Mouse (Mus musculus): ENCODE results near the gene Tmcc3. TPM values are rescaled to one million over a fixed set of nuclear protein-coding genes. Genes with fewer than 3 reads are reported as not detected.

Tmcc3 gene
- total and polyA plus RNA-seq, 2 experiments from 2014 or later = 12.8 to 14.7 TPM

- Histone ChIP-seq H3K9me3 (ENCODE audit: low read length) (no peaks in the 10 kb centered on the region), H3K27me3 (ENCODE audit: insufficient read depth, low read length) (no peaks in the 10 kb centered on the region), H3K4me1 (ENCODE audit: insufficient read depth, low read length) (no peaks in the 10 kb centered on the region), H3K27ac (ENCODE audit: low read depth, low read length) (no peak overlapping the region), H3K9ac (replicated peaks; ENCODE audit: low read length, poor library complexity, severe bottlenecking) (no peak overlapping the region), H3K36me3 (ENCODE audit: insufficient read depth, low read length) (no peaks in the 10 kb centered on the region), H3K4me3 (ENCODE audit: low read depth, low read length) (no peak overlapping the region), H3K4me2 (ENCODE audit: low read depth, low read length, poor library complexity, severe bottlenecking) (no peak overlapping the region)
- no peak for DNase-seq (ENCODE audit: low spot score)
- ATAC-seq (ENCODE audit: low FRiP score) = no peak
- 93% methylated on average over 6 of the region's 6 CpGs for WGBS
- no peak for TF ChIP-seq CTCF (IDR thresholded peaks at IDR 0.05)
Measured at GRCm38 (mm10) chr10:94336071-94336470, 24.3 kb downstream of the Tmcc3 start.

GRCm38 (mm10) chr10:94341501-94341900 lies 29.8 kb downstream of the Tmcc3 start:
- DNase-seq (ENCODE audit: low spot score) (no peak), ATAC-seq (ENCODE audit: low FRiP score) (no peak)
- H3K4me3 ChIP-seq (ENCODE audit: low read depth, low read length) = no peak overlapping the region
- H3K9ac ChIP-seq (replicated peaks; ENCODE audit: low read length, poor library complexity, severe bottlenecking) = no peak overlapping the region
- TF ChIP-seq CTCF (IDR thresholded peaks at IDR 0.05) = no peak
- H3K4me2 ChIP-seq (ENCODE audit: low read depth, low read length, poor library complexity, severe bottlenecking) = no peak overlapping the region
- WGBS = 71% methylated on average over 17 of the region's 17 CpGs
- H3K27ac ChIP-seq (ENCODE audit: low read depth, low read length) = no peak overlapping the region
- no peaks in the 10 kb centered on the region for H3K36me3 ChIP-seq (ENCODE audit: insufficient read depth, low read length)
- H3K4me1 ChIP-seq (ENCODE audit: insufficient read depth, low read length) = no peaks in the 10 kb centered on the region
- no peaks in the 10 kb centered on the region for H3K27me3 ChIP-seq (ENCODE audit: insufficient read depth, low read length)
- H3K9me3 ChIP-seq (ENCODE audit: low read length) = no peaks in the 10 kb centered on the region

GRCm38 (mm10) chr10:94342256-94342655 lies 30.5 kb downstream of the Tmcc3 start:
- Histone ChIP-seq H3K9ac (replicated peaks; ENCODE audit: low read length, poor library complexity, severe bottlenecking) (no peak overlapping the region), H3K27ac (ENCODE audit: low read depth, low read length) (no peak overlapping the region), H3K4me2 (ENCODE audit: low read depth, low read length, poor library complexity, severe bottlenecking) (no peak overlapping the region), H3K4me3 (ENCODE audit: low read depth, low read length) (no peak overlapping the region), H3K9me3 (ENCODE audit: low read length) (no peaks in the 10 kb centered on the region), H3K4me1 (ENCODE audit: insufficient read depth, low read length) (no peaks in the 10 kb centered on the region), H3K36me3 (ENCODE audit: insufficient read depth, low read length) (no peaks in the 10 kb centered on the region), H3K27me3 (ENCODE audit: insufficient read depth, low read length) (no peaks in the 10 kb centered on the region)
- 69% methylated on average over 7 of the region's 7 CpGs for WGBS
- no peak for ATAC-seq (ENCODE audit: low FRiP score)
- TF ChIP-seq CTCF (IDR thresholded peaks at IDR 0.05) = no peak
- DNase-seq (ENCODE audit: low spot score) = no peak

- DNase-seq (ENCODE audit: low spot score) (no peak), ATAC-seq (ENCODE audit: low FRiP score) (no peak)
- Histone ChIP-seq H3K4me2 (ENCODE audit: low read depth, low read length, poor library complexity, severe bottlenecking) (no peak overlapping the region), H3K4me1 (ENCODE audit: insufficient read depth, low read length) (no peaks in the 10 kb centered on the region), H3K27ac (ENCODE audit: low read depth, low read length) (no peak overlapping the region), H3K4me3 (ENCODE audit: low read depth, low read length) (no peak overlapping the region), H3K9me3 (ENCODE audit: low read length) (no peaks in the 10 kb centered on the region), H3K36me3 (ENCODE audit: insufficient read depth, low read length) (no peaks in the 10 kb centered on the region), H3K9ac (replicated peaks; ENCODE audit: low read length, poor library complexity, severe bottlenecking) (no peak overlapping the region), H3K27me3 (ENCODE audit: insufficient read depth, low read length) (no peaks in the 10 kb centered on the region)
- no peak for TF ChIP-seq CTCF (IDR thresholded peaks at IDR 0.05)
- 89% methylated on average over 7 of the region's 7 CpGs for WGBS
Measured at GRCm38 (mm10) chr10:94343581-94343980, 31.8 kb downstream of the Tmcc3 start.

GRCm38 (mm10) chr10:94344631-94345417 lies 33.1 kb downstream of the Tmcc3 start:
- WGBS = 55% methylated on average over 22 of the region's 22 CpGs
- Histone ChIP-seq H3K4me2 (ENCODE audit: low read depth, low read length, poor library complexity, severe bottlenecking) (no peak overlapping the region), H3K9ac (replicated peaks; ENCODE audit: low read length, poor library complexity, severe bottlenecking) (no peak overlapping the region), H3K4me1 (ENCODE audit: insufficient read depth, low read length) (no peaks in the 10 kb centered on the region), H3K27me3 (ENCODE audit: insufficient read depth, low read length) (no peaks in the 10 kb centered on the region), H3K4me3 (ENCODE audit: low read depth, low read length) (no peak overlapping the region), H3K27ac (ENCODE audit: low read depth, low read length) (no peak overlapping the region), H3K36me3 (ENCODE audit: insufficient read depth, low read length) (no peaks in the 10 kb centered on the region), H3K9me3 (ENCODE audit: low read length) (no peaks in the 10 kb centered on the region)
- no peak for TF ChIP-seq CTCF (IDR thresholded peaks at IDR 0.05)
- DNase-seq (ENCODE audit: low spot score) (no peak), ATAC-seq (ENCODE audit: low FRiP score) (no peak)

GRCm38 (mm10) chr10:94345509-94346252 lies 33.9 kb downstream of the Tmcc3 start:
- H3K27ac ChIP-seq (ENCODE audit: low read depth, low read length) = no peak overlapping the region
- no peak overlapping the region for H3K9ac ChIP-seq (replicated peaks; ENCODE audit: low read length, poor library complexity, severe bottlenecking)
- no peak overlapping the region for H3K4me3 ChIP-seq (ENCODE audit: low read depth, low read length)
- no peaks in the 10 kb centered on the region for H3K27me3 ChIP-seq (ENCODE audit: insufficient read depth, low read length)
- no peaks in the 10 kb centered on the region for H3K36me3 ChIP-seq (ENCODE audit: insufficient read depth, low read length)
- H3K4me2 ChIP-seq (ENCODE audit: low read depth, low read length, poor library complexity, severe bottlenecking) = no peak overlapping the region
- DNase-seq (ENCODE audit: low spot score) = no peak
- H3K4me1 ChIP-seq (ENCODE audit: insufficient read depth, low read length) = no peaks in the 10 kb centered on the region
- no peak for TF ChIP-seq CTCF (IDR thresholded peaks at IDR 0.05)
- no peak for ATAC-seq (ENCODE audit: low FRiP score)
- H3K9me3 ChIP-seq (ENCODE audit: low read length) = no peaks in the 10 kb centered on the region
- 81% methylated on average over 7 of the region's 7 CpGs for WGBS
